Mouse (Mus musculus): ENCODE results near the gene Wfdc2. TPM values are rescaled to one million over a fixed set of nuclear protein-coding genes. Genes with fewer than 3 reads are reported as not detected.
A peak's percentile ranks its signal among the peaks of the same experiment; 100 is the strongest.

Wfdc2 gene
- polyA plus RNA-seq (2012; rRNA removed): 0.33 and 0.47 TPM in 2 replicates

- 78% methylated on average over 24 of the region's 24 CpGs for WGBS
- DNase-seq (ENCODE audit: low read depth in 1 of 2, low spot score in 2 of 2): no peak
- H3K27ac ChIP-seq (ENCODE audit: insufficient read depth, low read length): no peak within 1 kb of the TSS
- peaks cover 3% of the 10 kb centered on the region; the same call in 1 of the 2 replicates for H3K27me3 ChIP-seq (ENCODE audit: control insufficient read depth, insufficient read depth, low read length)
- TF ChIP-seq CTCF (IDR thresholded peaks at IDR 0.05; ENCODE audit: extremely low read depth, insufficient read depth, insufficient read length, insufficient replicate concordance): no peak
- no peak for TF ChIP-seq POLR2A (IDR thresholded peaks at IDR 0.05; ENCODE audit: low read depth, low read length)
- no peaks in the 10 kb centered on the region for H3K36me3 ChIP-seq (ENCODE audit: control insufficient read depth, insufficient read depth, low read length)
- H3K4me1 ChIP-seq (ENCODE audit: control insufficient read depth, insufficient read depth, insufficient read length): peaks cover 6% of the 10 kb centered on the region; the same call in 1 of the 2 replicates
- peak within 1 kb of the TSS; percentile 41; the same call in 1 of the 2 replicates for H3K4me3 ChIP-seq (ENCODE audit: extremely low read depth, insufficient read depth, insufficient read length)
These were observed at the start of gene Wfdc2 for GRCm38 (mm10) chr2:164562391-164563188. Gene Wfdc2 (plus strand): TSS chr2:164562413.

GRCm38 (mm10) chr2:164513389-164513788, 48.8 kb upstream of the Wfdc2 start:
- WGBS: 70% methylated on average over 8 of the region's 8 CpGs
- no peaks in the 10 kb centered on the region for H3K36me3 ChIP-seq (ENCODE audit: control insufficient read depth, insufficient read depth, low read length)
- no peak overlapping the region for H3K27ac ChIP-seq (ENCODE audit: insufficient read depth, low read length)
- H3K4me3 ChIP-seq (ENCODE audit: extremely low read depth, insufficient read depth, insufficient read length): no peak overlapping the region
- DNase-seq (ENCODE audit: low read depth in 1 of 2, low spot score in 2 of 2): no peak
- TF ChIP-seq POLR2A (IDR thresholded peaks at IDR 0.05; ENCODE audit: low read depth, low read length): no peak
- TF ChIP-seq CTCF (IDR thresholded peaks at IDR 0.05; ENCODE audit: extremely low read depth, insufficient read depth, insufficient read length, insufficient replicate concordance): no peak
- H3K4me1 ChIP-seq (ENCODE audit: control insufficient read depth, insufficient read depth, insufficient read length): no peaks in the 10 kb centered on the region
- no peaks in the 10 kb centered on the region for H3K27me3 ChIP-seq (ENCODE audit: control insufficient read depth, insufficient read depth, low read length)

- H3K4me3 ChIP-seq (ENCODE audit: extremely low read depth, insufficient read depth, insufficient read length): no peak overlapping the region
- H3K36me3 ChIP-seq (ENCODE audit: control insufficient read depth, insufficient read depth, low read length): no peaks in the 10 kb centered on the region
- no peak overlapping the region for H3K27ac ChIP-seq (ENCODE audit: insufficient read depth, low read length)
- no peaks in the 10 kb centered on the region for H3K27me3 ChIP-seq (ENCODE audit: control insufficient read depth, insufficient read depth, low read length)
- TF ChIP-seq CTCF (IDR thresholded peaks at IDR 0.05; ENCODE audit: extremely low read depth, insufficient read depth, insufficient read length, insufficient replicate concordance): no peak
- TF ChIP-seq POLR2A (IDR thresholded peaks at IDR 0.05; ENCODE audit: low read depth, low read length): no peak
- no peak for DNase-seq (ENCODE audit: low read depth in 1 of 2, low spot score in 2 of 2)
- H3K4me1 ChIP-seq (ENCODE audit: control insufficient read depth, insufficient read depth, insufficient read length): no peaks in the 10 kb centered on the region
- WGBS: 86% methylated on average over 3 of the region's 3 CpGs
These were observed 47.3 kb upstream of the Wfdc2 start for GRCm38 (mm10) chr2:164514916-164515315.

GRCm38 (mm10) chr2:164515897-164516296, 46.3 kb upstream of the Wfdc2 start:
- Histone ChIP-seq H3K36me3 (ENCODE audit: control insufficient read depth, insufficient read depth, low read length) (no peaks in the 10 kb centered on the region), H3K27ac (ENCODE audit: insufficient read depth, low read length) (no peak overlapping the region), H3K4me1 (ENCODE audit: control insufficient read depth, insufficient read depth, insufficient read length) (peaks cover 5% of the 10 kb centered on the region; the same call in 1 of the 2 replicates), H3K27me3 (ENCODE audit: control insufficient read depth, insufficient read depth, low read length) (no peaks in the 10 kb centered on the region), H3K4me3 (ENCODE audit: extremely low read depth, insufficient read depth, insufficient read length) (no peak overlapping the region)
- DNase-seq (ENCODE audit: low read depth in 1 of 2, low spot score in 2 of 2): no peak
- TF ChIP-seq CTCF (IDR thresholded peaks at IDR 0.05; ENCODE audit: extremely low read depth, insufficient read depth, insufficient read length, insufficient replicate concordance) (no peak), POLR2A (IDR thresholded peaks at IDR 0.05; ENCODE audit: low read depth, low read length) (no peak)
- 90% methylated on average over 9 of the region's 9 CpGs for WGBS

- WGBS: 73% methylated on average over 11 of the region's 11 CpGs
- H3K27ac ChIP-seq (ENCODE audit: insufficient read depth, low read length): no peak overlapping the region
- no peaks in the 10 kb centered on the region for H3K27me3 ChIP-seq (ENCODE audit: control insufficient read depth, insufficient read depth, low read length)
These were observed 45.6 kb upstream of the Wfdc2 start for GRCm38 (mm10) chr2:164516592-164516991.

GRCm38 (mm10) chr2:164517485-164518221, 44.6 kb upstream of the Wfdc2 start:
- TF ChIP-seq POLR2A (IDR thresholded peaks at IDR 0.05; ENCODE audit: low read depth, low read length) (no peak), CTCF (IDR thresholded peaks at IDR 0.05; ENCODE audit: extremely low read depth, insufficient read depth, insufficient read length, insufficient replicate concordance) (peak; percentile 91)
- 42% methylated on average over 10 of the region's 10 CpGs for WGBS
- peak; percentile 36 to 63 for DNase-seq (ENCODE audit: low read depth in 1 of 2, low spot score in 2 of 2)
- no peak overlapping the region for H3K27ac ChIP-seq (ENCODE audit: insufficient read depth, low read length)
- no peaks in the 10 kb centered on the region for H3K27me3 ChIP-seq (ENCODE audit: control insufficient read depth, insufficient read depth, low read length)
- H3K36me3 ChIP-seq (ENCODE audit: control insufficient read depth, insufficient read depth, low read length): no peaks in the 10 kb centered on the region
- no peak overlapping the region for H3K4me3 ChIP-seq (ENCODE audit: extremely low read depth, insufficient read depth, insufficient read length)
- H3K4me1 ChIP-seq (ENCODE audit: control insufficient read depth, insufficient read depth, insufficient read length): peaks cover 11% of the 10 kb centered on the region; the same call in 1 of the 2 replicates

More at GRCm38 (mm10) chr2:164516592-164516991, 45.6 kb upstream of the Wfdc2 start:
- no peaks in the 10 kb centered on the region for H3K36me3 ChIP-seq (ENCODE audit: control insufficient read depth, insufficient read depth, low read length)
- no peak for TF ChIP-seq POLR2A (IDR thresholded peaks at IDR 0.05; ENCODE audit: low read depth, low read length)
- TF ChIP-seq CTCF (IDR thresholded peaks at IDR 0.05; ENCODE audit: extremely low read depth, insufficient read depth, insufficient read length, insufficient replicate concordance): no peak
- H3K4me3 ChIP-seq (ENCODE audit: extremely low read depth, insufficient read depth, insufficient read length): no peak overlapping the region
- DNase-seq (ENCODE audit: low read depth in 1 of 2, low spot score in 2 of 2): no peak
- H3K4me1 ChIP-seq (ENCODE audit: control insufficient read depth, insufficient read depth, insufficient read length): peaks cover 10% of the 10 kb centered on the region; the same call in 1 of the 2 replicates

Measured in spleen, adult 2 months (tissue).